Mouse (Mus musculus) thymus, adult 2 months (tissue): ENCODE results near the gene Tomt. TPM values are rescaled to one million over a fixed set of nuclear protein-coding genes. Genes with fewer than 3 reads are reported as not detected.

Source experiments
- DNase-seq: peaks from one replicate; pipeline ENCODE4 v3.0.0; 2021
- H3K27ac ChIP-seq: fragments of 200-500 bp; 2 replicates; pipeline ENCODE4 v1.5.1; 2012; ENCODE audit warnings: low read length, control low read depth; ENCODE audit not compliant: control insufficient read depth, insufficient read depth
- H3K27me3 ChIP-seq: fragments of 200-500 bp; 2 replicates; pipeline ENCODE4 v1.6.1; 2012; ENCODE audit warnings: mild to moderate bottlenecking, low read length, moderate library complexity, mixed read lengths; ENCODE audit not compliant: control insufficient read depth, insufficient read depth
- H3K36me3 ChIP-seq: fragments of 200-500 bp; 2 replicates; pipeline ENCODE4 v1.6.1; 2012; ENCODE audit warnings: mild to moderate bottlenecking, low read length, moderate library complexity; ENCODE audit not compliant: control insufficient read depth, insufficient read depth
- H3K4me1 ChIP-seq: fragments of 200-500 bp; replicated peaks from 2 replicates; pipeline ENCODE4 v1.6.1; 2012; ENCODE audit warnings: low read length; ENCODE audit not compliant: control insufficient read depth, insufficient read depth
- H3K4me3 ChIP-seq: fragments of 200-500 bp; 2 replicates; pipeline ENCODE4 v1.5.1; 2012; ENCODE audit warnings: mild to moderate bottlenecking, low read length, control low read depth, moderate library complexity; ENCODE audit not compliant: control insufficient read depth, insufficient read depth
- CTCF ChIP-seq: fragments of 200-500 bp; IDR thresholded peaks from 2 replicates; pipeline ENCODE4 v1.5.1; 2012; ENCODE audit warnings: mild to moderate bottlenecking, control low read depth, low read length, moderate library complexity, borderline replicate concordance; ENCODE audit not compliant: control insufficient read depth, poor library complexity, insufficient read depth; ENCODE audit errors: extremely low read depth
- POLR2A ChIP-seq: fragments of 200-500 bp; IDR thresholded peaks from 2 replicates; pipeline ENCODE4 v1.6.1; 2012; ENCODE audit warnings: mild to moderate bottlenecking, low read length, control low read depth, moderate library complexity; ENCODE audit not compliant: control insufficient read depth, poor library complexity, insufficient read depth; ENCODE audit errors: extremely low read depth
- WGBS: fragments of 180-500 bp; shearing (Covaris S2); methylation state at CpG from one replicate; pipeline ENCODE4 v1.1.7; 2018; 5-methylcytosine and 5-hydroxymethylcytosine counted together
- polyA plus RNA-seq: library from polyadenylated mRNA; depleted of rRNA; stranded (reverse); fragments of >200 nt; gene quantifications from 2 replicates; pipeline ENCODE4 v1.2.3, GENCODE M21; 2012

The Tomt gene
- polyA plus RNA-seq, 1 experiment, result 0.20 TPM

DNA sequence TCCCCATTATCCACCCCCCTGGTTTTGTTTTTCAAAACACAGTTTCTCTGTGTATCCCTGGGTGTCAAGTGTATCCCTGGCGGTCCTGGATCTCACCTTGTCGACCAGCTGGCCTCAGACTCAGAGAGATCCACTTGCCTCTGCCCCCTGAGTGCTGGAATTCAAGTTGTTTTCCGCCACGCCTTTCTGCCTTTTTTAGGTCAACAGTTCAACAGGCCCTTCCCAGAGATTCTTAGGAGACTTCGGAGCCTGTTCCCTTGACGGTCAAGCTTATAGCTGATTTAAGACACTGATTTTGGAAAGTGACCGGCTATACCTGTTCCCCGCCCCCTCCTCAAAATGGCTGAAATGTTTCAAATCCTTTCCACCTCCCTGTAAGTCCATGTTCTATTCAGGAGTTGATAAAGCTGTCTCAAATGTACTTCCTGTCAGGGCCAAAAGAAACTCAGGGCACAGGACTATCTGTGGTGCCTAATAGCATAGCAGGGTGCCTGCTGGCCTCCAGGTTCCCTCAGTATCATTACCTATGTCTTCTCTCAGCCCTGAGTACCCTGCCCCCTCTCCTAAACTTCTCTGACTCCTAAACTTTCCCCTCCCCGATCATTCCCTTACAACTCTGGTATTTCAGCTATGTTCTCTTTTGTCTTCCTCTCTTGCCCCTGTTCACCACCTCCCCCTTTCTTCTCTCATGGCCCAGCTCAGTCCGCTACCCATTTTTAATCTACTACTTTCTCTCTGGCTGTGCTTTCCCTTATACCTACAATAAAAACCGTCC is 39.5 kb downstream of the Tomt start:
- Histone ChIP-seq H3K4me3 (no peak overlapping the region), H3K36me3 (no peaks in the 10 kb centered on the region), H3K27me3 (no peaks in the 10 kb centered on the region), H3K4me1 (no peaks in the 10 kb centered on the region), H3K27ac (no peak overlapping the region)
- WGBS, result 93% methylated on average over 11 of the region's 11 CpGs
- no peak for TF ChIP-seq CTCF
- no peak for TF ChIP-seq POLR2A
- no peak for DNase-seq

GRCm38 (mm10) chr7:101863415-101863814 is 42.7 kb downstream of the Tomt start, which contains the start of gene Anapc15:
Anapc15 (plus strand) TSS chr7:101863715.
- TF ChIP-seq POLR2A, result no peak
- TF ChIP-seq CTCF, result no peak
- no peak within 1 kb of the TSS for H3K4me3 ChIP-seq
- H3K4me1 ChIP-seq, result 0 out of 2 replicates have a peak, but pooled peaks cover 1% of the 10 kb centered on the region
- no peak for DNase-seq
- no peaks in the 10 kb centered on the region for H3K36me3 ChIP-seq
- WGBS, result 65% methylated on average over 3 of the region's 3 CpGs
- H3K27ac ChIP-seq, result no peak within 1 kb of the TSS
- H3K27me3 ChIP-seq, result no peaks in the 10 kb centered on the region

DNA sequence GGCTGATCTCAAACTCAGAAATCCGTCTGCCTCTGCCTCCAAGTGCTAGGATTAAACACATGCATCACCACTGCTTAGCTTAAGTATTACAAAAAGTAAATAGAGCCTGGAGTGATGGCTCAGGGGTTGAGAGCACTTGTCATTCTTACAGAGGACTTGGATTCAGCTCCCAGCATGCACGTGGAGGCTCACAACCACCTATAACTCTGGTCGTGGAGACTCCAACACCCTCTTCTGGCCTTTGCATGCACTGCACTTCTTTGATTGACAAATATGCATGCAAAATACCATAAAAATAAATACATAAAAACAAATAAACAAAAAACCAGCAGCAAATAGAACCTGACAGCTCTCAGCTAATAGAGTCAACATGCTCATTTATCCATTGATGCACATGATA is 43.9 kb downstream of the Tomt start:
- Histone ChIP-seq H3K4me3 (no peak overlapping the region), H3K27me3 (no peaks in the 10 kb centered on the region), H3K36me3 (no peaks in the 10 kb centered on the region), H3K4me1 (0 out of 2 replicates have a peak, but pooled peaks cover 2% of the 10 kb centered on the region), H3K27ac (no peak overlapping the region)
- TF ChIP-seq POLR2A (no peak), CTCF (no peak)
- WGBS, result 84% methylated on average over 3 of the region's 3 CpGs
- DNase-seq, result no peak

DNA sequence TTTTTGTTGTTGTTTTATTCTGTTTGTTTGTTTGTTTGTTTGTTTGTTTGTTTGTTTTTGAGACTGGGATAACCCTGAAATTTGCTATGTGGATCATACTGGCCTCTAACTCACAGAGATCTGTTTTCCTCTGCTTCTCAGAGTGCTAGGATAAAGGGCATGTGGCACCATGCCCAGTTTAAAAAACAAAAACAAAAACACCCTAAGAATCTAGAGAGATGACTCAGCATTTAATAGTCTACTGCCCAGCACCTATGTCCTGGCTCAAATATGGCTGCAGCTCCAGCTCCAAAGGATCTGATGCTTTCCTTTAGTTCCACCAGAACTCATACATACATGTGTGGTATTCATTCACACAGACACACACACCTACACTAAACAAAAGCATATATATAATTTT is 45.2 kb downstream of the Tomt start:
- no peak for DNase-seq
- no peak overlapping the region for H3K27ac ChIP-seq

DNA sequence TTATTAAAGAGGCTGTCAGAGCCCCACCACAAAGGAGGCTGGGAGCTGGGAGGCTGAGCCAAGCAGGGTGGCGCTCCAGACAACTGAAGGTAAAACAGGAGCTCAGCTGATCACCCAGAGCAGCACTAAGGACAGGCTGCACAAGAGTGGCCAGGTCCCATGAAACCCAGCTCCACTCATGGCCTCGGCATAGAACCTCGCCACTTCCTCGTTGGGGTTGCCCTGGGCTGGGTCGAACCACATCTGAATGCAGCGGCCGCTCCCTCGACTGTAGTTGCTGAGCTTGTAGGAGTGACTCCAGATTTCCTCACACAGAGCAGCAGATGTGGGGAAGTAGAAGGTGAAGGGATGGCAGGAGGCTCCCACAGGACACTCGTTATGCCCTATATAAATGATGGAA is 47.8 kb downstream of the Tomt start:
- TF ChIP-seq POLR2A (no peak), CTCF (no peak)
- Histone ChIP-seq H3K27ac (no peak overlapping the region), H3K27me3 (no peaks in the 10 kb centered on the region), H3K4me1 (0 out of 2 replicates have a peak, but pooled peaks cover 2% of the 10 kb centered on the region), H3K36me3 (no peaks in the 10 kb centered on the region), H3K4me3 (no peak overlapping the region)
- DNase-seq, result no peak
- WGBS, result 34% methylated on average over 9 of the region's 9 CpGs

More for the DNA sequence above, 45.2 kb downstream of the Tomt start:
- no peaks in the 10 kb centered on the region for H3K27me3 ChIP-seq
- TF ChIP-seq CTCF (no peak), POLR2A (no peak)
- H3K4me3 ChIP-seq, result no peak overlapping the region
- 0 out of 2 replicates have a peak, but pooled peaks cover 2% of the 10 kb centered on the region for H3K4me1 ChIP-seq
- no peaks in the 10 kb centered on the region for H3K36me3 ChIP-seq

- Histone ChIP-seq H3K4me1 (0 out of 2 replicates have a peak, but pooled peaks cover 2% of the 10 kb centered on the region), H3K27me3 (no peaks in the 10 kb centered on the region), H3K27ac (no peak within 1 kb of the TSS), H3K36me3 (no peaks in the 10 kb centered on the region), H3K4me3 (no peak within 1 kb of the TSS)
- WGBS, result 78% methylated on average over 4 of the region's 4 CpGs
- no peak for DNase-seq
- TF ChIP-seq POLR2A (no peak), CTCF (no peak)
These were observed 49.1 kb downstream of the Tomt start, which contains the start of gene Folr2 for GRCm38 (mm10) chr7:101857094-101857493. Folr2 (minus strand) TSS chr7:101857194.

DNA sequence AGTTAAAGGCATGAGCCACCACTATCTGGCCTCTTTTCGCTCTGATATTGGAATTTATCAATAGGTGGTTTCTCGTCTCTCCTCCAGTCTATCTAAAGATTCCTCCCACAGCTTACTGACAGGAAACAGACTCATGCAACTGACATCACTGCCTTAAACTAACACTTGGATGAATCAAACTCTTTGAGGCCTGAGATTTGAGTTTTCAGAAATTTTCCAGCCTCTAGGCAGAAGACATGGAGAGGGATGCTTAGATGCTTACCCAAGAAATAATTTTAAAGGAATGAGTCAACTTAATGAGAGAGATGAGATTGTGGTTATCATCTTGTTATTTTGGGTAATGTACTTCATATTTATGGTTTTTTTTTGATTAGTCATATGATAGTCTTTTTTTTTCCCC is 52.3 kb downstream of the Tomt start:
- DNase-seq, result no peak
- 79% methylated on average over 2 of the region's 2 CpGs for WGBS
- Histone ChIP-seq H3K4me1 (0 out of 2 replicates have a peak, but pooled peaks cover 2% of the 10 kb centered on the region), H3K36me3 (no peaks in the 10 kb centered on the region), H3K27ac (no peak overlapping the region), H3K27me3 (no peaks in the 10 kb centered on the region), H3K4me3 (no peak overlapping the region)
- TF ChIP-seq POLR2A, result no peak
- no peak for TF ChIP-seq CTCF
